Mouse (Mus musculus): ENCODE data around the gene Palm2.

Gene Palm2

DNA sequence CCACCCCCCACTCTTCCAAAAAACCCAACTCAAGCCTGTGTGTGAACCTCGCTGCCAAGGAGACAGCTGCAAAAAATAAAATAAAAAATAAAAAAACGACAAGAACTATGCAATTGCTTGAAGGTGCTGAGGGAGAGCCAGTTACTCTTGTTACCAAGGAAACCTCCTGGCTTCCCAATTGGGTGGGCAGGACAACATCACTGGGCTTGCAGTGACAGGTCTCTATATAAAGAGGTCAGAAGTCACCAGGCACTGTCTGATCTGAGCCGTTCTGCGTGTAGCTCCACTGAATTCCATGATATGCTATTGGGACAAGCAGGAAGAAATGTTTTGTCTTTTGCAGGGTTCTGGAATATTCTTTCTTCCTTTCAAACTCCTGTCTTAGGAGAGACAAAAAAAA lies 282.7 kb downstream of the Palm2 start:
- DNase-seq: no peak

DNA sequence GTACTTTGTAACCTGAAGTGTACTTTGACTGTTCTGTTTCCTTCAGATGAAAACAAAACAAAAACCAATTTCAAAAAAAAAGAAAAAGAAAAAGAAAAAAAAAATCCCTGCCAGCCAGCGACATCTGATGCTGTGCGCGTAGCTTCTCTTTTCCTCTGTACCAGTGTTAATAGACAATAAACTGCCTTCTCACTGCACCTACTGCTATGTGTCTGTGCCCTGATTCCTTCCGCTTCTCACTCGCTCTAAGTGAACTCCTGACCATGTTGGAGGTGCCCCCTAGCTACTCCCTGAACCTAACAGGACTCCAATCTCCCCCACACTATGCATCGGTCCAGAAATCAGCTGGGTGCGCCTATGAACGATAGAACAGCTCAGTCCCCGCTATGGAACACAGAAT lies 283.3 kb downstream of the Palm2 start, which contains the start of gene Akap2:
Gene Akap2 (plus strand): TSS at position 304 of the 400 bp plus-strand sequence.
- no peak for DNase-seq

DNA sequence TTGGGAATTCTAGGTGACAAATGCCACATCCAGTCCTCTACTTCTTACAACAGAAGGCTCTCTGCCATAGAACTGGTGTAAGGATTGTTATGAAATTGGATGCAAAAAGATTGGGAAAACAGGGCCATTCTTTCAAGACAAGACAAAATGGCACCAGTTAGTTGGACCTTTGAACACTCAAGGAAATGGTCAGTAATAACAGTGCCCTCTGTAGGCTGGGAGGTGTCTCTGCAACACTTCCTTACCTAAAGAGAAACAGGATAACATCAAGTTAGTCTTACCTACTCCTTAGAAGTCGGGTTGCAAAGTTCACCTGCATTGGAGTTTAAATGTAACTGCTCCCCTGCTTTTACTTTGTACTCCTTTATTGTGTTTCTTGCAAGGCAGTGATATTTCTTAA lies 285.3 kb downstream of the Palm2 start:
- no peak for DNase-seq

DNA sequence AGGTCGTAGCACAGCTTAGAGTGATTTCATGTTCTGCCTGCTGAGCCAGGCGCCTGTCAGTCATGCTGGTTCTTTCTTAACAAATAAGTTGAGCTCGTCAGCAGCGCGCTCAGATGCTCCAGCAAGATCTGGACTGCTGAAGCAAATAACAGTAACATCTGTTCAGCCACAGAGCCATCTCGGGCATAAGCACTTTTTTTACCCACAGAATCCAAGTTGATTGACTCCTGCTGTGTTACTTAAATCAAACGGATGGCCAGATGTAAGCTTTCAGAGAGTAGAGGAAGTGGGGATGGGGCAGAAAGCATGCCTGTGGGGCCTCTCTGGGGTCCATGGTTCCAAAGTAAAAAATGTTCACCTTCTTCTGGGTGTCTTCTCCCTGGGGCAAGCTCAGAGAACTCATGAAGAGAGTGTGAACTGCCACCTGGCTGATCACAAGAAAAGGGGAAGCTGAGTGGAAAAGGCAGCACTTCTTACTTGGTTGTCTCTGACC lies 286.9 kb downstream of the Palm2 start:
- DNase-seq: peak in 1 of 2 experiments; percentile 19

DNA sequence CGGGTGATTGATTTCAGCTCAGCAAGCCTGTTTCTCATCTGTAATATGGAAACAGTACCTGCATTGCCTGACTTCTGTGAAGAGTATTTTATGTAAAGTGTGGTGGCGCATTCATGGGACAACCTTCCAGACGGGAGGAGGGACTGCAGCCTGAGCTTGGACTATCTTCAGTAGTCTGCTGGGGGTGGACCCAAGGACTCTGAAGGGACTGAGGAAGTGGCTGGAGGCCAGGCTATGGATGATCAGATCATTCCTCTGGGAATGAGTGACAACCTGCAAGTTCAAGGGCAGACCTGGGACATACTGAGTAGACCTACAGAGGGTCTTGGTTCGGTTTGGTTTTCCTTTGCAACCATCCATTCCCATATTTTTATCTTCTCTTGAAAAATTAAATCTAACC lies 288.2 kb downstream of the Palm2 start:
- DNase-seq: no peak

DNA sequence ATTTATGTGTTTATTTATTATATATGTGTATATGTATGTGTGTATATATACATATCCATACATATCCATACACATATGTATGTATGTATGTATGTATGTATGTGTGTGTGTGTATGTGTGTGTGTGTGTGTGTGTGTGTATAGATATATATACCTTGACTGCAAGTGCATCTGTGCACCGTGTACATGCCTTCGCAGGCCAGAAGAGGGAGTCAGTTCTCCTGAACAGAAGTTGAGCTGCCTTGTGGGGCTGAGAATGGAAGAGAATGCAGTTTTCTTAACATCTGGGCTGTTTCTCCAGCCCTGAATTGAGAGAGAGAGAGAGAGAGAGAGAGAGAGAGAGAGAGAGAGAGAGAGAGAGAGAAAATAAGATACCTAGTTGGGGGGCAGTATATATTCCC lies 289.6 kb downstream of the Palm2 start:
- no peak for DNase-seq

DNA sequence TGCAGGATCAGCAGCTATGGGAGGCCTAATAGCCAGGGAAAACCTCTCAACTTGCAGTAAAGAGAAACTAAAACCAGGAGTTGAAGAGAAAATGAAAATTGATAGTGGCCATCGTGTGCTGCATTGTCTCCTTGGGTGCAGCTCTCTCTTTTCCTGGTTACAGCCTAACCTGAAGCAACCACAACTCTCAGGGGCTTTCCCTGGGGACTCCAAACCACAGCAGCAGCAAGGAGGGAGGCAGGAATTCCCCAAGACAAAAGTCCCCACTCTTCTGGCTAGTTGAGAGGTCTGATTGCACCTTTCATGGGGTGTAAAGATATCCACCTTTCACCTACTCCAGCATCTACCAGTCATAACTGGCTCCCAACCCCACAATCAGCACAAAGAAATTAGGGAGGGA lies 291.5 kb downstream of the Palm2 start:
- no peak for DNase-seq

DNA sequence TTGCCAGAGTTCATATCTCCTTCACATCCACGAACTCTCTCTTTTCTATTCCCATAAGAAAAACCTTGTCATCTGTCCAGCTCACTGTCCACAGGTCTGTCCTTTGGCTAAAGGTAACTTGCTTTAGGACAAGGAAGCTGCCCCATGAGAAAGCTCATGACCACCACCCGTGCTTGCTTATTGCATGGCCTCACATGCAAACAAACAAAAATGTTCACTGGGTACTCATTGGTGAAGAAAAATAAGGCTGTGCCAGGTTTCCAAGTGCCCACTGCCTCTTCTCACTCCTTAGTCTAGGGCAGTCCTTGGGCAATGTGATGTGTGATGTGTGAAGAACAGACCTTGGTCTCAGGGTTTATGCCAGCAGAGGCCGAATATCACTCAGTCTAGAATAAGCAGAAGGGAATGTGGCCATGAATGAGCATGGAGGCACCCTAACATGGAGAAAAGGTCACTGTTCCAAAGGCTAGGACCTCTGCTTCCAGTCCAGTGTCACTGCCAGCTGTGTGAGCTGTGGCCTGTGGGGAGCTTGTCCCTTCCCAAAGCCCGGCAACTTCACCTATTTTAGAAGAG lies 294.6 kb downstream of the Palm2 start:
- DNase-seq: no peak

DNA sequence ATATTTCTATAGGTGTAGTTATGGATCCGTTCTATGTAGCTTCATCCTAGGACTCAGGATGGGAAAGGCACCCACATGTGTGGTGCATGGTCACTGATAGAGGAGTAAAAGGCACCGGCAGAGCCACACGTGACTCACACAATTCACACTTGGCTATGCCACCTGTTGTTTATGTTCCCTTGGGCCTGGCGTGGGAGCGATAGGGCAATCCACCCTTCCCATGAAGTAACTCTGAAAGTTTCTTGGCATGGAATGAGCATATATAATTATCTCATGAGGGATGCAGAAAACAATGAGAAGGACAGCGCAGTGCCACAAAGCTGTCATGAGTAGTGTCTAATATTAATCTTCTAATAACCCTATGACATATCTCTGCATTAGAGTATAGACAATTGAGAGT lies 296.0 kb downstream of the Palm2 start:
- no peak for DNase-seq

DNA sequence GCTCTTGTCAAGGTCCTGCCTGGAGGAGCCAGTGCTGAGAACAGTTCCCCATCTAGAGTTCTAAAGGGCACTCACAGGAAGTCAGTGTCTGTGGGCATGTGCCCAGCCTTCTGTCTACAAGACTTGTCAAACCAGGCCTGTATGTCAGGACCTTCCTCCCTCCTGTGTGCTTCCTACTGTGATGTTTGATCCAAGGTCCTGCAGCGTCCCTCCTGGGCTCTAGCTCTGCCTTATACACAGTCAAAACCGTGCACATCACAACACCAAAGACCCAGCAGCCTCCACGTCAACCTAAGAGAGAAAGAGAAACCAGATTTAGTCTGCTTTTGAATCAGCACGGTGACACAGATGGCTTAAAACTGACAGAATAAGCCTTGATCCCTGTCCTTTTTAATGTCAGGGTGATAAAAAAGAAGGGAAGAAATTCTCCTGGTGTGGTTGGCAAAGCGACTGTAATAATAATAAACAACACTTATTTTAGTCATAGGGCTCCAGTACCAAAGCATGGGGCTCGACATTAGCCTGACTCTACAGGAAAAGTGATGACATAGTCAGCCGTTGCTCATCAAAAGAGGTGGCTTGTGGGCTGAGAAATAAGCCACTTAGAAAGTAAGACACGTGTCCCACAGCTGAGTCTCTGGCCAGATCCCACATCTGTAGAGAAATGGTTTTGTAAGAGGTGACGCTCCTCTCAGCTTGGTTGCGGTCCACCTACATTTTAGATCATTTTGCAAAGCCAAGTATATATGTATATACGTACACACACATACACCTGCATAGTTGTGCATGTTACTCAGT lies 297.0 kb downstream of the Palm2 start:
- DNase-seq: peak in 1 of 2 experiments; percentile 21

DNA sequence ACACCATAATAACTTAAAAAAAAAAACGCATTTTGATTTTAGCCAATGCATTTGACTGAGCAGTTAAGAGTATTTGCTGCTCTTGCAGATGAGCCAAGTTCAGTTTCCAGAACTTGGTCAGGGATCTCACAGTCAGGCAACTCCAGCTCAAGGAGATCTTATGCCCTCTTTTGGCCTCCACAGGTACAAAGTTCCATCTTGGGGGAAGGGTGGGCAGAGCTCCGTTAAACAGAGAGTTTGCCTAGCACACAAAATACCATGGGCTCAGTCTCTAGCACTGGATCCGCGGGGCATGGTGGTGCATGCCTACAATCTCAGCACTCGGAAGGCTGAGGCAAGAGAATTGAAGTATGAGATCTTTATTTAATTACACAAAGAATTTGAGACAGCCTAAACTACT lies 298.3 kb downstream of the Palm2 start:
- DNase-seq: no peak

DNA sequence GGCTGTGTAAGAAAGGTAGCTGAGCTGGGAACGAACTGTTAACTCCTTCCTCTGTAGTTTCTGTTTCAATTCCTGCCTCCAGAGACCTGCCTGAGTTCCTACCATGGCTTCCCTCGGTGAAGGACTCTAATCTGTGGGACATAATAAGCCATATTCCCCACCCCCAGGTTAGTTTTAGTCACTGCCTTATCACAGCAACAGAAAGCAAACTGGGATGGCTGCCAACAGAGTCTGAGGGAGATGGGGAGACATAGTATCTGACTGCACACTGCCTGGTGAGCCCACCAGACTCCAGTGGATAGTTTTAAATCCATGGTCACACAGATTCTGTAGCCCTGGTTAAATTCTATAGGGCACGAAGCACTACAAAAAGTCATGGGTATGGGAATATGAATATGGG lies 299.4 kb downstream of the Palm2 start:
- DNase-seq: no peak

DNA sequence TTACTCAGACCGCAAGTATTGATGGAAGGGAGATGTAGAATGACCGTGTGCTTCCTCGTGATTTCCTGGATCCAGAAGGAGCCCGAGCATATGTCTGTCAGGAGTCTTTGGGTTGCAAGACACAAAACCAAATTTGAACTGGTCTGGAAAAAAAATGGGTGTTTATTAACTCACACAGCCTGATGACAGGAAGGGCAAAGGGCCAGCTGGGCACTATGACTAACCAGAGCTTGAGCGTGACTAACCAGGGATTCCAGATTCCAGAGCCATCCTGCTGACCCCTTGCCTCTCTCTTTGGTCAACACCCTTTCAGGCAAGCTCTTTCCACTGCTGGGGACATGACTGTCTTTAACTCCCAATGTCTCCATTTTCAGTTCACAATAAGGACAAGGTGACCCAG lies 301.4 kb downstream of the Palm2 start:
- DNase-seq: no peak

DNA sequence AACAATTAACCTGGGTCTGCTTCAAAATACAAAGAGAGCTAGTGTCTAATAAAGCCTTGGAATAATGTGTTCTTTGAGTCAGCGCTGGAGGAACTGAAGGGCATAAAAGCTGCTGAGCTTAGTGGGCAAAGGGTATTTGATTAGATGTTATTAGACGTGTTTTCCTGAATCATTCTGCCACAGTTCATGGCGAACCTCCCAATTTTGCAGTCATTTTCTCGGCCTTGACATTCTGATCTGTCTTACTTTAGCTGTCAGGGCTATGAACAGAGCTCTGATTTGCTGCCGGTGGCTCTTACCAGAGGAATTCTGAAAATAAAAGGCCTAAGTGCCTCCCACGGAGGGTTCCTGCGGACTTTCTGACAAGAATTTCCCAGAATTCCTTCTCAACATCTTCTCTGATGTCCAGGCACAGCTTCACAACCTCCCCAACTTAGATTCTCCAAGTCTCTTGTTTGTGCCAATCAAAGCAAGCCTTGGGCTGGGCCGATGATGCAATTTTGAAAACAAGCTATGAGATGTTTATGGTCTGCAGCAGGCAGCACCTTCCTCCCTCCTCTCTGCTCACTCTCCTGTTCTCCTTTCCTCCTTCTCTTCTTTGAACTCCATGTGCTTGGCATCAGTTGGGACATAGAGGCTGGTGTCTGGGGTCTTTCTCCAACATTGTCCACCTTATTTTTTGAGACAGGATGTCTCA lies 305.0 kb downstream of the Palm2 start:
- no peak for DNase-seq

DNA sequence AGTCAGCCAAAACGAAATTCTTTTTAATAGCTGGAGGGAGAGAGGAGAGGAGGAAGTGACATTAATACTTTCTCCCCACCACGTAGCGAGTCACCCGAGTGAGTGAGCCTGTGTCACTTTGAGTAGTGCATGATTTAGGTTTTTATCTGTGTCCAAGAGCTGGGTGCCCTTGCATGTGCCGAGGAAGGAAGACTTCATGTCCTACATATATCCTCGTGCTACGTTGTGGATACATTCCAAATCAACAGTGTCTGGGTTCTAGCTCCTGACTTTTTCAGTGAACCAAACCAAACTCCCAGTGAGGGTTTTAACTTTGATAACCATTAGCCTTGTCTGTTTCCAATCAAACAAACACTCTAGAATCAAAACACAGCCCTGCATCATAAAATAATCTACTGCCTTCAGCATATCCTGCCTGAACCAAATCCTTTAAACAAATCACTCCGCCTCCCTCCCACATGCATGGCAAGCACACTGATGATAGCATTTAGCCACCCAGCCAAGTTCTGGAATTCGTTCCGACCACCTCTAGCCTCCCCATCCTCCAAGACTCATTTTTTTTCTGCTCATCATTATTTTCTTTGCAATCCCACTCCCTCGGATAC lies 309.4 kb downstream of the Palm2 start:
- no peak for DNase-seq

DNA sequence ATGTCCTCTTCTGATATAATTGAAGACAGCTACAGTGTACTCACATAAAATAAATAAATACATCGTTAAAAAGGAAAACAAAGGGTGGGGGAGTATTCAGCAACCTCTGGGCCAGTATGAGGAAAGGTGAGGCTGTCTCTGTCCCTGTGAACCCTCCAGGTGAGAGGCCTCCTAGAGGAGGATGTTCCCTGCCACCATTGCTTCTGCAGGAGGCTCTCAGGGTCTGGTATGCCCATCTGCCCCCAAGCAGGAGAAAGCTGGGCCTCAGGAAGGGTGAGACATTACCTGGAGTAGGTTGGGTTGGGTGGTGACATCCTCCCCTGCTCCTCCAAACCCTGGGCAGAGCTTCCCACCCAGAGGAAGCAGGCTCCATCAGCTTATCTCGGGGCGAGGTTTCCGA lies 316.6 kb downstream of the Palm2 start:
- no peak for DNase-seq

DNA sequence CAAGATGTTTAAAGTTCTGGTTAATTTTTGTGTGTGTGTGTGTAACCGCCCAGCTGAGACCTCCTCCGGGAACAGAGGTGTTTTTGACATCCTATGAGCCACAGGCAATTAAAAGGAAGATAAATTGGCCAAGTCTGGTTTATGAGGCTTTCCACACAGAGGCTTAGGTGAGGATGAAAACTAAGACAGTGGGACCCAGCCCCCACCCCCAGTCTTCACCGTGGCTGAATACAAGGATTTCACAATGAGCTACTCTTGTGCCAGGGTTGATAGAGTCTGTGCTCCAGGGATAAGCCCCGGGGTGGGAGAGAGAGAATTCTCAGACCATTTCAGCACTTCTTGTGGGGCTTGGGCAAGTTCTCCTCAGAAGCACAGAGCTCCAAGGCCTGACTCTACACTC lies 317.0 kb downstream of the Palm2 start:
- no peak for DNase-seq

DNA sequence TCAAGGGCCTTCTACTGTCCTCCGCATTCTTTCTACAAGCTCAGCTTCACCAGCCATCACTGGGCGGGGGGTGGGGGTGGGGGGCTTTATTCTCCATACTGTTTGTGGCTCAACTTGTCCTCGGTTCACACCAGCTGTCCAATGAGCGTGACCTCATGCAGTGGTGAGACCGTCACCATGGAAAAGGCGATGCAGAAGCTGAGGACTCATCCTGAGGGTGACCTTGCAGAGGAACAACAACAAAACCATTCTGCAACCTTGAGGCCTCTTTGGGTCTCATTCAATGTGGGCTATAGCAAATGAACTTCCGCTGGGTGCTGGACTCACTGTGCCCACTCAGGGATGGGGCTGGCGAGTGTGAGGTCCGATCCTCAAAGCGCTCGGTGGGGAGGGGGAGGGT lies 317.5 kb downstream of the Palm2 start:
- no peak for DNase-seq

DNA sequence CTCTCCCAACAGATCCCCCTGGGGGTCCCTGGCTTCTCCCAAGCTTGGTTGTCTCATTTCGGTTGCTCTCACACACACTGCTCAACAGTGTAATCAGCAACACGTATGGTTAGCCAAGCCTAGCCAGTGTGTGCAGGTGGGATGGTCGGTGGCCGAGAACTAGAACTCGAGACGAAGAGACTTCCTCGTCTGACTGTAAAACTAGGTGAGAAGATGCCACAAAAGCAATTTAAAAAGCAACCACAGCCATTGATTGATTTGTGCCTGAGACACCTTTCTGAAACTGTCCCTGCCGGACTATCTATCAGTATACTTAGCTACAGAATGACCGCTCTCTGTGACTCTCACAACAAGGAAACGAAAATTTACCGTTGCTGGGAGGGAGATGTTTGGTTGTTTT lies 321.0 kb downstream of the Palm2 start:
- DNase-seq: peak; percentile 23 to 32

DNA sequence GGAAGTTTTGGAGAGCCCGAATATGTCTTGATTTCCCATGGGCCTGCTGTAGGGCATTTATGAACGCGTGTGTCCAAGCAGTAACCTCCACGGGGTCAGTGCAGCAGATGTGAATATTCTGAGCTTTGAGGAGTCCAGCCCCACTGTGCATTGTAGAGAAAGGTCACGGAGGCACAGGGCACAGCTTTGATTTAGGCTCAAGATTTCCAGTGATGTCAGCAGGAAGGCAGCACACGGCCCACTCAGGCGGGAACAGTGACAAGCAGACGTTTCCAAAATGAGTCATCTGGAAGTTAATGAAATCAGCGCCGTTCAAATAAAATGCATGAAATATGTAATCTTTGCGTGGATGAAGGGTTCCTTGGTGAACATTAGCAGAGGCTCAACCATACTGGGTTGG lies 323.9 kb downstream of the Palm2 start:
- no peak for DNase-seq
